Mouse (Mus musculus) intestine, postnatal 0 days (tissue): ENCODE measurements at regions not wholly inside any gene's neighbourhood (a gene's known extent, or its start where the extent isn't known, plus 50 kb on each side); places are given as distances from the start of the nearest gene placed in this dataset.

Experiments
- ATAC-seq: fragments of 200-750 bp; cut with Nextera tagmentation; 2 replicates; pipeline ENCODE4 v1.8.0; 2017; ENCODE audit warnings: mild to moderate bottlenecking, moderate TSS enrichment, moderate library complexity
- H3K27ac ChIP-seq: fragments of 300-500 bp; sonication (generic); 2 replicates; pipeline ENCODE4 v1.5.1; 2014; ENCODE audit warnings: mild to moderate bottlenecking, low read depth, low read length, moderate library complexity
- H3K27me3 ChIP-seq: fragments of 300-500 bp; sonication (generic); replicated peaks from 2 replicates; pipeline ENCODE4 v1.6.1; 2014; ENCODE audit warnings: low read length, mixed read lengths; ENCODE audit not compliant: control insufficient read depth, insufficient read depth
- H3K36me3 ChIP-seq: fragments of 300-500 bp; sonication (generic); 2 replicates; pipeline ENCODE4 v1.6.1; 2014; ENCODE audit warnings: mild to moderate bottlenecking, moderate library complexity; ENCODE audit not compliant: control insufficient read depth, insufficient read depth
- H3K4me1 ChIP-seq: fragments of 300-500 bp; sonication (generic); replicated peaks from 2 replicates; pipeline ENCODE4 v1.6.1; 2014; ENCODE audit warnings: antibody characterized with exemption, low read length, mixed read lengths; ENCODE audit not compliant: control insufficient read depth, insufficient read depth
- H3K4me2 ChIP-seq: fragments of 300-500 bp; sonication (generic); replicated peaks from 2 replicates; pipeline ENCODE4 v1.6.1; 2014; ENCODE audit warnings: low read depth, mild to moderate bottlenecking, moderate library complexity
- H3K4me3 ChIP-seq: fragments of 300-500 bp; sonication (generic); 2 replicates; pipeline ENCODE4 v1.5.1; 2014; ENCODE audit warnings: low read depth, low read length
- H3K9ac ChIP-seq: fragments of 300-500 bp; sonication (generic); 2 replicates; pipeline ENCODE4 v1.6.1; 2014; ENCODE audit warnings: mild to moderate bottlenecking, low read depth, low read length
- H3K9me3 ChIP-seq: fragments of 300-500 bp; sonication (generic); 2 replicates; pipeline ENCODE4 v1.6.1; 2016; ENCODE audit warnings: mixed run types; ENCODE audit not compliant: control insufficient read depth
- CTCF ChIP-seq: sonication (generic); IDR thresholded peaks from 2 replicates; pipeline ENCODE4 v1.5.1; 2016; ENCODE audit warnings: low read depth, mild to moderate bottlenecking, control low read depth, antibody characterized with exemption, moderate library complexity
- WGBS: fragments of 180-500 bp; shearing (Covaris S2); extraction: QIAGEN DNeasy Blood & Tissue Kit; methylation state at CpG from one replicate; pipeline ENCODE4 v1.1.7; 2014; 5-methylcytosine and 5-hydroxymethylcytosine counted together

- Histone ChIP-seq H3K4me1 (no peaks in the 10 kb centered on the region), H3K27ac (no peak overlapping the region), H3K4me2 (no peak overlapping the region), H3K9ac (no peak overlapping the region), H3K4me3 (no peak overlapping the region), H3K27me3 (no peaks in the 10 kb centered on the region), H3K9me3 (no peaks in the 10 kb centered on the region), H3K36me3 (no peaks in the 10 kb centered on the region)
- TF ChIP-seq CTCF: no peak
- 59% methylated on average over 5 of the region's 5 CpGs for WGBS
- no peak for ATAC-seq
Measured at GRCm38 (mm10) chr1:61293106-61293505, 315.4 kb downstream of the Icos start.

GRCm38 (mm10) chr1:61295219-61295618 is 317.5 kb downstream of the Icos start:
- no peaks in the 10 kb centered on the region for H3K36me3 ChIP-seq
- H3K4me3 ChIP-seq: no peak overlapping the region
- H3K4me1 ChIP-seq: no peaks in the 10 kb centered on the region
- WGBS: 71% methylated on average over 3 of the region's 3 CpGs
- H3K4me2 ChIP-seq: no peak overlapping the region
- TF ChIP-seq CTCF: no peak
- no peak for ATAC-seq
- no peaks in the 10 kb centered on the region for H3K9me3 ChIP-seq
- no peak overlapping the region for H3K27ac ChIP-seq
- no peak overlapping the region for H3K9ac ChIP-seq
- H3K27me3 ChIP-seq: no peaks in the 10 kb centered on the region

DNA sequence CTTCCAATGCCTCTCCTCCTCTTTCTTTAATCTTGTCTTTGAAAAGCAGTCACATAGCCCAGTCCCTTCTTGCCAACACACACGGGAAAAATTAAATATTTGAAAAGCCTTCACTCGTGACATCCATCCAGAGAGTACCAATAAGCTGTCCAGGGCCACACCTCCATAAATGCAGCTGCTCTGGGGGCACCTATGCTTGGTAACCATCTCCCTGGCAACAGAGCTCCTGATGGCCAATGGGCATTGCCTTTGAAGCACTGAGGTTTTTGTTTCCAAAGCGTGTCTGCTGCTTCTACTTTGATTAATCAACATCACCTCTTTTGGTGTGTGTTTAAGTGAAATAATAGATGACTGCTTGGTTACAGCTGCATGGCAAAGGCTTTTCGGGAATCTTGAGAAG is 319.1 kb downstream of the Icos start:
- no peak overlapping the region for H3K9ac ChIP-seq
- no peaks in the 10 kb centered on the region for H3K27me3 ChIP-seq
- H3K36me3 ChIP-seq: no peaks in the 10 kb centered on the region
- no peak for ATAC-seq
- no peak overlapping the region for H3K4me2 ChIP-seq
- TF ChIP-seq CTCF: no peak
- H3K27ac ChIP-seq: no peak overlapping the region
- no peaks in the 10 kb centered on the region for H3K9me3 ChIP-seq
- no peak overlapping the region for H3K4me3 ChIP-seq
- 55% methylated on average over 4 of the region's 4 CpGs for WGBS
- H3K4me1 ChIP-seq: no peaks in the 10 kb centered on the region

DNA sequence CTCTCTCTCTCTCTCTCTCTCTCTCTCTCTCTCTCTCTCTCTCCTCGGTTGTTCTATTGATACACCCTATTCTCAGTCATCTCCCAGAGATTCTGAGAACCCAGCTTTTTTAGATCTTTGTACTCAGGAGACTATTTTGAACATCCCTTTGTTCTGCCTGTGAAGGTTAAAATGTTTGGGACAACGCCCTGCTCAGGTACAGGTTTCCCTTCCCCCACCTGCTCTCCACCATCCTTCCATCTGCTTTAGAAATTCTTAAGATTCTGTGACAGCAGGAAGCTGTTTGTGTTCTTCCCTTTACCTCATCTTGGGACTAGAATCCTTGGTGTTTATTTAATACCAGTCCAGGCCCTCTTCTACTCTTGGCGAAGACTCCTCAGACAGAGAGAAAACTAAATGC is 319.6 kb downstream of the Icos start:
- WGBS: 79% methylated on average over 3 of the region's 3 CpGs
- H3K4me1 ChIP-seq: no peaks in the 10 kb centered on the region
- no peak for ATAC-seq
- no peaks in the 10 kb centered on the region for H3K9me3 ChIP-seq
- no peak for TF ChIP-seq CTCF
- no peak overlapping the region for H3K27ac ChIP-seq
- no peaks in the 10 kb centered on the region for H3K36me3 ChIP-seq
- H3K4me2 ChIP-seq: no peak overlapping the region
- H3K4me3 ChIP-seq: no peak overlapping the region
- no peak overlapping the region for H3K9ac ChIP-seq
- no peaks in the 10 kb centered on the region for H3K27me3 ChIP-seq

GRCm38 (mm10) chr1:61298064-61298463 is 320.3 kb downstream of the Icos start:
- Histone ChIP-seq H3K36me3 (no peaks in the 10 kb centered on the region), H3K27me3 (no peaks in the 10 kb centered on the region), H3K9ac (no peak overlapping the region), H3K9me3 (no peaks in the 10 kb centered on the region), H3K27ac (no peak overlapping the region), H3K4me3 (no peak overlapping the region), H3K4me1 (no peaks in the 10 kb centered on the region), H3K4me2 (no peak overlapping the region)
- 42% methylated on average over 3 of the region's 3 CpGs for WGBS
- TF ChIP-seq CTCF: peak; percentile 77
- ATAC-seq: no peak

GRCm38 (mm10) chr1:61298779-61299178 is 321.1 kb downstream of the Icos start:
- no peak for TF ChIP-seq CTCF
- ATAC-seq: no peak
- Histone ChIP-seq H3K27me3 (no peaks in the 10 kb centered on the region), H3K4me2 (no peak overlapping the region), H3K9ac (no peak overlapping the region), H3K4me1 (no peaks in the 10 kb centered on the region), H3K27ac (no peak overlapping the region), H3K9me3 (no peaks in the 10 kb centered on the region), H3K4me3 (no peak overlapping the region), H3K36me3 (no peaks in the 10 kb centered on the region)
- 85% methylated on average over 6 of the region's 6 CpGs for WGBS

DNA sequence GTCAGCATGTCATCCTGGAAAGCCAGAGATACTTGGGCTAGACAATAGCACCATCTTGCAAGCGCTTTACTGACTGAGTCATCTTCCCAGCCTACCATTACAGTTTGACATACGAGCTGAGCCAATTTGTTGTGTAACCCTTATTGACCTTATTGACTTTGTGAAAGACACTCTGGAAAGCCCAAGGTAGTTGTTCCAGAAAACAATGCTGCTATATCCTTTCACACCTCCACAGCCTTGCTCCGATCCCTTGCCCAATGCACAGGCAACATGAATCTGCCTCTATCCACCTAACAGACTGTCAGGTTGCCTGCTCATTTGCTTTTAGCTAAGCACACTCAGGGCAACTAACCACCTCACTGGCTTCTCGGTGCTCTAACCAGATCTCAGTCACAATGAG is 322.8 kb downstream of the Icos start:
- Histone ChIP-seq H3K4me3 (no peak overlapping the region), H3K4me2 (no peak overlapping the region), H3K27ac (no peak overlapping the region), H3K9ac (no peak overlapping the region), H3K9me3 (no peaks in the 10 kb centered on the region), H3K36me3 (no peaks in the 10 kb centered on the region), H3K4me1 (no peaks in the 10 kb centered on the region), H3K27me3 (no peaks in the 10 kb centered on the region)
- no peak for TF ChIP-seq CTCF
- ATAC-seq: no peak
- WGBS: 74% methylated on average over 4 of the region's 4 CpGs
